In genomic region chr13:48276981-48277380, GRCm38 (mm10) we compare ENCODE assay signal across 15 mouse cellular contexts. TPM values are rescaled to one million over a fixed set of nuclear protein-coding genes. Genes with fewer than 3 reads are reported as not detected.
A peak's percentile ranks its signal among the peaks of the same experiment; 100 is the strongest.
DNase-seq lines count a peak whose midpoint lies in the region; ATAC-seq and TF ChIP-seq lines count a peak whose summit lies in the region.
"Had no signal": no experiment of that assay in that cellular context is flagged by ENCODE, and none has a peak within 500 bp of the region (broad histone marks: within the 10 kb centered on the region; RNA-seq: fewer than 3 reads in every experiment).

No protein-coding gene starts in this region.

- no peak overlapping the region for H3K4me2 ChIP-seq in forebrain, embryonic 14.5 days (ENCODE audit: low read length)
- no peak overlapping the region for H3K4me2 ChIP-seq in midbrain, embryonic 11.5 days
- H3K4me2 ChIP-seq: intestine, embryonic 15.5 days; lung, embryonic 15.5 days had no signal

- no peaks in the 10 kb centered on the region for H3K9me3 ChIP-seq in forebrain, embryonic 14.5 days (replicated peaks; ENCODE audit: control insufficient read depth, low read length)
- no peaks in the 10 kb centered on the region for H3K9me3 ChIP-seq in midbrain, embryonic 11.5 days (ENCODE audit: control insufficient read depth, low read length)
- H3K9me3 ChIP-seq: intestine, embryonic 15.5 days; lung, embryonic 15.5 days had no signal

- H3K27ac ChIP-seq in left cerebral cortex, adult 2 months: no peak overlapping the region
- peak overlapping the region; percentile 52 for H3K27ac ChIP-seq in forebrain, embryonic 14.5 days (ENCODE audit: low read depth, low read length)
- no peak overlapping the region for H3K27ac ChIP-seq in midbrain, embryonic 11.5 days (ENCODE audit: low read depth, low read length)
- H3K27ac ChIP-seq: intestine, embryonic 15.5 days; lung, embryonic 15.5 days had no signal

- no peak for TF ChIP-seq POLR2A in lung, adult 2 months (IDR thresholded peaks at IDR 0.05; ENCODE audit: borderline replicate concordance, extremely low read depth, low read depth, low read length)

- H3K36me3 ChIP-seq in forebrain, embryonic 14.5 days (ENCODE audit: control insufficient read depth, insufficient read depth, low read length): no peaks in the 10 kb centered on the region
- H3K36me3 ChIP-seq in midbrain, embryonic 11.5 days (ENCODE audit: control insufficient read depth, insufficient read depth, low read length): no peaks in the 10 kb centered on the region
- H3K36me3 ChIP-seq: G1E; intestine, embryonic 15.5 days; lung, embryonic 15.5 days had no signal

- peak; percentile 17 for DNase-seq in left cerebral cortex, postnatal 4 days
- DNase-seq in left cerebral cortex, adult 2 months (ENCODE audit: extremely low spot score in 1 of 2, low spot score in 2 of 2): no peak
- no peak for DNase-seq in forebrain, embryonic 14.5 days (ENCODE audit: low spot score)
- peak; percentile 89 for DNase-seq in midbrain, embryonic 11.5 days (ENCODE audit: low spot score, missing footprints)
- peak; percentile 64 for DNase-seq in retina, embryonic 14.5 days (ENCODE audit: low spot score)
- no peak for DNase-seq in embryo, embryonic 10 days (ENCODE audit: low spot score)
- no peak for DNase-seq in heart, adult 18-20 months
- DNase-seq in lung, adult 2 months: no peak
- DNase-seq: adrenal gland, adult 8-10 months; cerebellum, adult 9-11 months; heart, postnatal 10 days; kidney, postnatal 25 days had no signal

- no peak for TF ChIP-seq CTCF in left cerebral cortex, adult 2 months (IDR thresholded peaks at IDR 0.05)
- no peak for TF ChIP-seq CTCF in lung, adult 2 months (IDR thresholded peaks at IDR 0.05; ENCODE audit: insufficient read depth, low read length)

- H3K4me1 ChIP-seq in forebrain, embryonic 14.5 days (ENCODE audit: control insufficient read depth, insufficient read depth, low read length): peaks cover 15% of the 10 kb centered on the region
- peaks cover 3% of the 10 kb centered on the region; the same call in 1 of the 2 replicates for H3K4me1 ChIP-seq in midbrain, embryonic 11.5 days (ENCODE audit: control insufficient read depth, insufficient read depth, low read length)
- no peaks in the 10 kb centered on the region for H3K4me1 ChIP-seq in lung, adult 2 months (ENCODE audit: control insufficient read depth, insufficient read depth, low read length)
- H3K4me1 ChIP-seq: lung, embryonic 15.5 days had no signal

- no peak for ATAC-seq in forebrain, embryonic 14.5 days
- no peak for ATAC-seq in midbrain, embryonic 11.5 days (ENCODE audit: low FRiP score)
- ATAC-seq: intestine, embryonic 15.5 days had no signal

- no peak overlapping the region for H3K4me3 ChIP-seq in left cerebral cortex, adult 2 months
- H3K4me3 ChIP-seq in forebrain, embryonic 14.5 days (ENCODE audit: low read depth, low read length): no peak overlapping the region
- H3K4me3 ChIP-seq in midbrain, embryonic 11.5 days (ENCODE audit: low read depth, low read length): no peak overlapping the region
- H3K4me3 ChIP-seq in lung, adult 2 months (replicated peaks; ENCODE audit: extremely low read depth, low read depth, low read length): no peak overlapping the region
- H3K4me3 ChIP-seq: intestine, embryonic 15.5 days; lung, embryonic 15.5 days had no signal

- 66% methylated on average over 7 of the region's 7 CpGs for WGBS in forebrain, embryonic 14.5 days
- 73% methylated on average over 7 of the region's 7 CpGs for WGBS in midbrain, embryonic 11.5 days
- 65% methylated on average over 7 of the region's 7 CpGs for WGBS in lung, adult 2 months

- intact Hi-C loops in left cerebral cortex, postnatal 4 days (cut with DNase I): no loop called here
- intact Hi-C loops in left cerebral cortex, adult 2 months (cut with DNase I): no loop called here

- H3K9ac ChIP-seq in forebrain, embryonic 14.5 days (ENCODE audit: low read length): no peak overlapping the region
- H3K9ac ChIP-seq in midbrain, embryonic 11.5 days (ENCODE audit: low read length): no peak overlapping the region
- H3K9ac ChIP-seq: intestine, embryonic 15.5 days; lung, embryonic 15.5 days had no signal

- no peaks in the 10 kb centered on the region for H3K27me3 ChIP-seq in forebrain, embryonic 14.5 days (replicated peaks; ENCODE audit: control insufficient read depth, insufficient read depth, low read length)
- H3K27me3 ChIP-seq in midbrain, embryonic 11.5 days (ENCODE audit: control insufficient read depth, insufficient read depth, low read length): no peaks in the 10 kb centered on the region; the same call in 1 of the 2 replicates
- H3K27me3 ChIP-seq: intestine, embryonic 15.5 days; lung, embryonic 15.5 days had no signal

RNA-seq across cellular contexts. Expression of gene Id4, which starts 16.0 kb away (rescaled TPM):
- total RNA-seq in left cerebral cortex, postnatal 4 days (2021): 10 to 100 TPM; 30.6 to 35.9 TPM
- total RNA-seq in left cerebral cortex, adult 2 months (2021): 10 to 100 TPM; 39.1 to 47.2 TPM
- 49.6 and 61.8 TPM in 2 replicates for polyA plus RNA-seq in forebrain, embryonic 14.5 days (2014; fragmentation: Nextera tagmentation; extraction: Ambion mirVana)
- polyA plus RNA-seq in midbrain, embryonic 11.5 days (2014; fragmentation: Nextera tagmentation; extraction: Ambion mirVana): 56.4 and 61.4 TPM in 2 replicates
- total RNA-seq in heart, adult 18-20 months (2021): under 1 TPM; 0.84 to 0.98 TPM
- 5.1 and 5.6 TPM in 2 replicates for polyA plus RNA-seq in lung, adult 2 months (2012; rRNA removed)
- total RNA-seq: G1E had no signal
- polyA plus RNA-seq: G1E had no signal

Comparison
In these comparisons a context has a peak if more than half of its experiments do, and no peak if none do; other contexts are left out.
1. DNase-seq: peak in left cerebral cortex, postnatal 4 days (single experiment), midbrain, embryonic 11.5 days (single experiment) and retina, embryonic 14.5 days (single experiment); none in left cerebral cortex, adult 2 months (0 of 2), forebrain, embryonic 14.5 days (single experiment), embryo, embryonic 10 days (single experiment), heart, adult 18-20 months (0 of 2) and lung, adult 2 months (single experiment).
2. RNA of gene Id4, which starts 16.0 kb away (total RNA-seq): 39.1 to 47.2 TPM in left cerebral cortex, adult 2 months and 30.6 to 35.9 TPM in left cerebral cortex, postnatal 4 days; 0.84 to 0.98 TPM in heart, adult 18-20 months; every median in the first group is over 10 times any median in the second.